Mouse (Mus musculus): ENCODE measurements around the gene Derl3. TPM values are rescaled to one million over a fixed set of nuclear protein-coding genes. Genes with fewer than 3 reads are reported as not detected.
A peak's percentile ranks its signal among the peaks of the same experiment; 100 is the strongest.
"Not testable (repeated sequence)": the region's sequence is repeated elsewhere in the genome, so short reads cannot be mapped to it uniquely, and the experiment has no call there.

Derl3 gene
- total RNA-seq (2014; rRNA removed): 0.79 and 1.8 TPM in 2 replicates
- 0.63 and 0.74 TPM in 2 replicates for polyA plus RNA-seq (2015; fragmentation: Nextera tagmentation; extraction: Ambion mirVana)

DNA sequence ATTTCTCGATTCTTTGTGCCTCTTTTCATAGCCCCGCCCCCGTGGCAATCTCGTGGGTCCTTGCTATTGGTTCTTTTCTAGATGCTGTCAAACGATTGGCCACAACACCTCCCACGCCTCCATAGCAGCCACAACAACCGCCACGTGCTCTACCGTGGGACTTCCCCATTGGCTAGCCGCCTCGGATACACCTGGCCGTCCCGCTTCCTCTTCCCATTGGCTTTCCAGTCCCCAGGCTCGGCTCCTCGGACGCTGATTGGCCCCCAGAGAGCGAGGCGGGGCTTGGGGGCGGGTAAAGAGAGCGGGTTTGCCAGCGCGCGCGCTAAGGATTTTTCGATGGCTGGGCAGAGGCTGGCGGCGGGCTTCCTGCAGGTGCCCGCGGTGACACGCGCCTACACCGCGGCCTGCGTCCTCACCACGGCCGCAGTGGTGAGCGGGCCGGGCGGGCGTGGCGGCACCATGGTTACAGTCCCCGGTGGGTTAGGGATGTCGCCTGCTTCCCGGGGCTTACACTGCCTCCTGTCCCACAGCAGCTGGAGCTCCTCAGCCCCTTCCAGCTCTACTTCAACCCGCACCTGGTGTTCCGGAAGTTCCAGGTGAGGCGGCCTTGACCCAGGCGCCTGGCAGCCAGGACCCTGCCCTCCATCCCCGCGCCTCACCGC is at the start of gene Derl3:
Gene Derl3, plus strand, starts transcription at position 325 of the 662 bp plus-strand sequence.
- Histone ChIP-seq H3K27me3 (ENCODE audit: insufficient read depth, low read length) (no peaks in the 10 kb centered on the region), H3K9me3 (ENCODE audit: low read length) (no peaks in the 10 kb centered on the region), H3K9ac (replicated peaks; ENCODE audit: low read length) (peak within 1 kb of the TSS; percentile 52; the same call in 1 of the 2 replicates), H3K4me3 (ENCODE audit: low read length) (peak within 1 kb of the TSS; percentile 40), H3K4me1 (ENCODE audit: insufficient read depth, low read length) (peaks cover 4% of the 10 kb centered on the region), H3K4me2 (ENCODE audit: low read depth, low read length) (peak within 1 kb of the TSS; percentile 85), H3K27ac (peak within 1 kb of the TSS; percentile 41), H3K36me3 (ENCODE audit: insufficient read depth, low read length) (peaks cover 24% of the 10 kb centered on the region)
- WGBS: 2% methylated on average over 49 of the region's 51 CpGs
- DNase-seq (ENCODE audit: low spot score) (peak; percentile 98), ATAC-seq (peak; percentile 99)
- TF ChIP-seq CTCF (IDR thresholded peaks at IDR 0.05; ENCODE audit: low read depth): no peak

DNA sequence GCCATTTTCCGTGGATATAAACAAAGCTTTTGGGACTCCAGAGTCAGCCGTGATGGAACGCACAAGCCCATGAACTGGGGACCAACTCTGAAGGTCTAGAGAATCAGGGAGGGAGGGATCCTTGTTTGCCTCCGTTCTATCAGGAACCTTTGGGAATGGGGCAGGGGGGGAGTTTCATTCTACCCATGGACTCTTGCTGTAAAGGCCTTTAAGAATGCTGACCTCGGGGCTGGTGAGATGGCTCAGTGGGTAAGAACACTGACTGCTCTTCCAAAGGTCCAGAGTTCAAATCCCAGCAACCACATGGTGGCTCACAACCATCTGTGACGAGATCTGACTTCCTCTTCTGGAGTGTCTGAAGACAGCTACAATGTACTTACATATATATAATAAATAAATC is 49.3 kb upstream of the Derl3 start:
- 83% methylated on average over 6 of the region's 6 CpGs for WGBS
- not testable (repeated sequence) for H3K27ac ChIP-seq; H3K4me3 ChIP-seq (ENCODE audit: low read length); H3K4me1 ChIP-seq (ENCODE audit: insufficient read depth, low read length); ATAC-seq; H3K9ac ChIP-seq (replicated peaks; ENCODE audit: low read length); DNase-seq (ENCODE audit: low spot score); H3K27me3 ChIP-seq (ENCODE audit: insufficient read depth, low read length); H3K9me3 ChIP-seq (ENCODE audit: low read length); H3K36me3 ChIP-seq (ENCODE audit: insufficient read depth, low read length); H3K4me2 ChIP-seq (ENCODE audit: low read depth, low read length)

DNA sequence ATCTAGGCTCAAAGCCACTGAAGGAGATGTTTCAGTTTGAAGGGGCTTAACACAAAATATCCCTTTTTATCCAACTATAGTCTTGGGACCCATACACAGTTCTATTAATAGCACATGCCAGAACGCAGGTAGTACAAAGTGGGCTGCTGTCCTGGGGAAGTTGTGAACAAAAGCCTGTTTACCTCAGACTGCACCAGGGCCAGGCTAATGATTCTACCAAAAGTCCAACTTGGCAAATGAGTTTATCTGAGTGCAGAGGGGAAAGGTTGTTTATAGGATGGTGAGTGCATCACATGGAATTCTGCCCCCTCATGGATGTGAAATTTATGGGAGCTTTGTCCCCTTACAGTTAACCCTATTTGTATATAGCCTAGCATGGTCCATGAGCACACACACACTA is 48.4 kb upstream of the Derl3 start:
- H3K4me1 ChIP-seq (ENCODE audit: insufficient read depth, low read length): no peaks in the 10 kb centered on the region
- H3K4me3 ChIP-seq (ENCODE audit: low read length): no peak overlapping the region
- H3K4me2 ChIP-seq (ENCODE audit: low read depth, low read length): no peak overlapping the region
- DNase-seq (ENCODE audit: low spot score) (no peak), ATAC-seq (no peak)
- no peaks in the 10 kb centered on the region for H3K36me3 ChIP-seq (ENCODE audit: insufficient read depth, low read length)
- no peak overlapping the region for H3K9ac ChIP-seq (replicated peaks; ENCODE audit: low read length)
- no peak overlapping the region for H3K27ac ChIP-seq
- no peaks in the 10 kb centered on the region for H3K27me3 ChIP-seq (ENCODE audit: insufficient read depth, low read length)
- TF ChIP-seq CTCF (IDR thresholded peaks at IDR 0.05; ENCODE audit: low read depth): no peak
- WGBS: 61% methylated on average over 1 of the region's 1 CpGs
- H3K9me3 ChIP-seq (ENCODE audit: low read length): no peaks in the 10 kb centered on the region

DNA sequence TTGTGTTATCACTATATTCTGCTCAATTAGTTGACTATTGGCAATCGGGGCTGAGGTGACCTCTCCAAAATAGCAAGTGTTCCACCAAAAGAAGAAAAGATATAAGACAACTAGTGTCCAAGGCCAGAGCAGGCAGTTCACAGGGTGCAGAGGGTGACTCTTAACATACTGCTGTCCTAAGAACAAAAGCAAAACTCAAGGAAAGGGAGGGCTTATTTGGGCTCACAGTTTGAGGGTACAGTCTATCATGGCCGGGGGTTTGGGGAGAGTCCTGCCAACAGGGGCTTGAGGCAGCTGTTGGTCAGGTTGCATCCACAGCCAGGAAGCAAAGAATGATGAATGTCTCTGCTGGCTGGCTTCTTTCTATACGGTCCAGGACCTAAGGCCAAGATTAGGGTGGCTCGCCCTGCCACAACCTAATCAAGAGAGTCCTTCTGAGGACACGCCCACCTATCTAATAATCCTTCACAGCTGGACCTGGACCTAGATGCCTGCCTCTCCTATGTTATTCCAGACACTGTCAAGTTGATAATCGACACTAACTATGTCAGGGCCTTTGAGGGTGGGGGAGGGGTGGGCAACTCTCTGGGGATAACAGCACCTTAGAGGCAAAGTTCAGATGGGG is 47.8 kb upstream of the Derl3 start:
- Histone ChIP-seq H3K9ac (replicated peaks; ENCODE audit: low read length) (no peak overlapping the region), H3K9me3 (ENCODE audit: low read length) (no peaks in the 10 kb centered on the region), H3K36me3 (ENCODE audit: insufficient read depth, low read length) (no peaks in the 10 kb centered on the region), H3K4me2 (ENCODE audit: low read depth, low read length) (no peak overlapping the region), H3K27ac (no peak overlapping the region), H3K4me1 (ENCODE audit: insufficient read depth, low read length) (no peaks in the 10 kb centered on the region), H3K27me3 (ENCODE audit: insufficient read depth, low read length) (no peaks in the 10 kb centered on the region), H3K4me3 (ENCODE audit: low read length) (no peak overlapping the region)
- no peak for TF ChIP-seq CTCF (IDR thresholded peaks at IDR 0.05; ENCODE audit: low read depth)
- no peak for ATAC-seq
- no peak for DNase-seq (ENCODE audit: low spot score)
- 85% methylated on average over 6 of the region's 6 CpGs for WGBS

DNA sequence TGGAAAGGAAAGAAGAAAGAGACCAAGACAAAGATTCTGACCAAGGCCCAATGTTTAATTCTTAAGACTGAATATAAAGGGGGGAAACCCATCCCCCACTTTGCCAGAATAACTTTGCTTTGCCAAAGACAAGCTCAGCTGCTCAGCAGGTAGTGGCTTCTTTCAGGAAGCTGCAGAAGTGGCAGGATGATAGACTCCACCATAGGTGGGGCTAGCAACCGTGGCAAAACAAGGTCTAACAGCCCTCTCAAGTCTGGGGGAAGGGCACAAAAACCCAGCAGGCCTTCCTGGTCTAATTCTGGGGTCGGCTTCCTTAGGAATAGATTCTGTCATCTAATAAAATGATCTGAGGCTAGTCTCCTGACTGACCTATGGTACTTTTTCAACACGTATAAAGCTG is 44.8 kb upstream of the Derl3 start:
- Histone ChIP-seq H3K4me3 (ENCODE audit: low read length) (no peak overlapping the region), H3K9me3 (ENCODE audit: low read length) (no peaks in the 10 kb centered on the region), H3K4me2 (ENCODE audit: low read depth, low read length) (no peak overlapping the region), H3K27ac (no peak overlapping the region), H3K27me3 (ENCODE audit: insufficient read depth, low read length) (no peaks in the 10 kb centered on the region), H3K9ac (replicated peaks; ENCODE audit: low read length) (no peak overlapping the region), H3K36me3 (ENCODE audit: insufficient read depth, low read length) (no peaks in the 10 kb centered on the region), H3K4me1 (ENCODE audit: insufficient read depth, low read length) (peaks cover 8% of the 10 kb centered on the region)
- ATAC-seq (no peak), DNase-seq (ENCODE audit: low spot score) (no peak)
- no peak for TF ChIP-seq CTCF (IDR thresholded peaks at IDR 0.05; ENCODE audit: low read depth)
- 19% methylated on average over 3 of the region's 3 CpGs for WGBS

DNA sequence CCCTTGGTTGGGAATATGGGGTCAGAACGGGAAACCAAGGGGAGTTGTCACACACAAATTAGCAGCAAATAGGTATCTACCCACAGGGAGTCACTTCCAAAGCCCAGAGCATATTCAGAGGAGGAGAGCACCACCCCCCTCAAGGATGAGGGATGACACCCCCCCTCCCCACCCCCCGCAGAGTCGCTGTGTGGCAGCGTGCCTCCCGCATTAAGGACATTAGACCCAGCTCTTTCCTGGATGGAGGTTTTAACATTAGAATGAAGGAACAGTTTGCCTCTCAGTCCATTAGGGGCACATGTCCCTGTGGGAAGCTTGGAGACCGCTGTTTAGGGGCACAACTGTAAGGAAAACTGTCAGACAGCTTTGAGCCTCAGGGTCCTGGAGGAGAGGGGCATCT is 42.1 kb upstream of the Derl3 start:
- H3K9ac ChIP-seq (replicated peaks; ENCODE audit: low read length): no peak overlapping the region
- no peaks in the 10 kb centered on the region for H3K27me3 ChIP-seq (ENCODE audit: insufficient read depth, low read length)
- ATAC-seq: no peak
- no peak overlapping the region for H3K4me3 ChIP-seq (ENCODE audit: low read length)
- no peaks in the 10 kb centered on the region for H3K9me3 ChIP-seq (ENCODE audit: low read length)
- H3K36me3 ChIP-seq (ENCODE audit: insufficient read depth, low read length): no peaks in the 10 kb centered on the region
- H3K27ac ChIP-seq: no peak overlapping the region
- DNase-seq (ENCODE audit: low spot score): no peak
- 1% methylated on average over 6 of the region's 6 CpGs for WGBS
- TF ChIP-seq CTCF (IDR thresholded peaks at IDR 0.05; ENCODE audit: low read depth): peak; percentile 22
- H3K4me1 ChIP-seq (ENCODE audit: insufficient read depth, low read length): peaks cover 8% of the 10 kb centered on the region
- no peak overlapping the region for H3K4me2 ChIP-seq (ENCODE audit: low read depth, low read length)

DNA sequence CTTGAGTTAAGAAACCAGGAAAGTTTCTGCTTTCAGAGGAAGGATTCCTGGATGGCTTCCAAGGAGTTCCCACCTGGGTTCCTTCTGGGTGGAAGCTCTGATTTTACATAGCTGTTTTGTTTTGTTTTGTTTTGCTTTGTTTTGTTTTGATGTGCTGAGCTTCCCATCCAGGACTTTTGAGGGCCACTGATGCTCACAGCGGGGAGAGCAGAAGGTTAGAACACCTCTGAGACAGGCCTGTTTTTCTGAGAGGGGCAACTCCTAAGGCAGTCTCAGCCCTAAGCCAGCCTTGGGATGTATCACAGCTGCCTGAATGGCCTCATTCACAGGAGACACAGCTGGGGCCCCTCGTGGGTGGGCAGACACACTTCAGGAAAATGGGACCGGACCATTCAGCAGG is 41.5 kb upstream of the Derl3 start:
- H3K4me1 ChIP-seq (ENCODE audit: insufficient read depth, low read length): peaks cover 8% of the 10 kb centered on the region
- H3K4me2 ChIP-seq (ENCODE audit: low read depth, low read length): no peak overlapping the region
- no peak overlapping the region for H3K27ac ChIP-seq
- DNase-seq (ENCODE audit: low spot score) (no peak), ATAC-seq (no peak)
- H3K4me3 ChIP-seq (ENCODE audit: low read length): no peak overlapping the region
- H3K9me3 ChIP-seq (ENCODE audit: low read length): no peaks in the 10 kb centered on the region
- 30% methylated on average over 3 of the region's 3 CpGs for WGBS
- H3K9ac ChIP-seq (replicated peaks; ENCODE audit: low read length): no peak overlapping the region
- H3K27me3 ChIP-seq (ENCODE audit: insufficient read depth, low read length): no peaks in the 10 kb centered on the region
- no peak for TF ChIP-seq CTCF (IDR thresholded peaks at IDR 0.05; ENCODE audit: low read depth)
- no peaks in the 10 kb centered on the region for H3K36me3 ChIP-seq (ENCODE audit: insufficient read depth, low read length)
